Mouse (Mus musculus) E14TG2a.4 (cell line): ENCODE measurements around the gene Marveld3.

ENCODE experiments used
- CTCF ChIP-seq: conservative IDR thresholded peaks from 2 replicates; pipeline ENCODE4 v1.5.1; 2014; ENCODE audit warnings: low read length
- NANOG ChIP-seq: IDR thresholded peaks from 2 replicates; pipeline ENCODE4 v1.6.1; 2014; ENCODE audit warnings: borderline replicate concordance, low read length, mixed read lengths
- POU5F1 ChIP-seq: IDR thresholded peaks from 2 replicates; pipeline ENCODE4 v1.6.1; 2014; ENCODE audit warnings: low read length, borderline replicate concordance

DNA sequence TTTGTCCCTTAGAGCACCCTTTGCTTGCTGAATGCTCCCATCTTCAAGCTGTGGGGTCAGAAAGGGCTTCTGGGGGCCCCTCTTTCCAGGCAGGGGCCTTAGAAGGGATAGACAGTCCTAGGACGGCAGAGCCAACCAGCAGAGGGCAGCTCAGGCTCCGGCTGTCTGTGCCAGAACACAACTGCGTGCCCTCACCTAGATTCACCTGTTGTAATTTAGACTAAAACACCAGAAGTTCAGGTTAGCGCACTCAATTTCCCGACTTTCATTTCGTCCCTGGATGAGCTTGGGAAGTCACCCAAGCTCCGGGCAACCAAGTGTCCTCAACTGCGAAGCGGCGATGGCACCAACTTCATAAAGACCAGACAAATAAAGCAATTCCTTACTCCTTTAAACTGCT lies 6.8 kb upstream of the Marveld3 start:
- no peak for TF ChIP-seq CTCF
- no peak for TF ChIP-seq NANOG
- TF ChIP-seq POU5F1 = no peak
